Mouse (Mus musculus) liver, embryonic 14.5 days (tissue): ENCODE results near the gene Ttc32.

ENCODE experiments used
- CTCF ChIP-seq: IDR thresholded peaks from 2 replicates; pipeline ENCODE4 v1.5.1; 2016; ENCODE audit warnings: antibody characterized with exemption, low read depth, control low read depth
- EP300 ChIP-seq: IDR thresholded peaks from 2 replicates; pipeline ENCODE4 v1.6.1; 2016; ENCODE audit warnings: antibody characterized with exemption, low read depth

DNA sequence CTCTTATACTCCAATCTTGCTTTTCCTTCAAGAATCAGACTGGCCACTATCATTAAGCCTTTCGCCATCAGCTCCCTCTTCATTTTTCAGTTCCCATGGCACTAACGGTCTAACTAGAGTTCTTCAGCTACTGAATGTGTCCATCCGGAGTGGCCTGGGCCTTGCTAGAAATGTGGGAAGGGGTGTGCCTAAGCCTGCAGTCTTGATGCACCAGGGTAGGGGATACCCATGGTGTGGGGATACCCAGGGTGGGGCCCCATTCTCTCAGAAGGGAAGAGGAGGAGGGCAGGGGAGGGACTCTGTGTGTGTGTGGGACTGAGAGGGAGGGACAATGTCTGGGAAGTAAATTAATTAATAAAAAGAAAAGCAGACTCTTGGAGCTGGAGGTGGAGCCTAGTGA, 13.0 kb downstream of the Ttc32 start:
- TF ChIP-seq EP300 (no peak), CTCF (no peak)
